Mouse (Mus musculus) forebrain, postnatal 0 days (tissue): ENCODE measurements around the gene Srd5a3. TPM values are rescaled to one million over a fixed set of nuclear protein-coding genes. Genes with fewer than 3 reads are reported as not detected.

Experiments
- ATAC-seq: fragments of 200-750 bp; cut with Nextera tagmentation; 2 replicates; pipeline ENCODE4 v1.8.0; 2017; ENCODE audit warnings: mild to moderate bottlenecking, moderate library complexity
- DNase-seq: peaks from one replicate; pipeline ENCODE4 v3.0.0-alpha.2; 2015
- H3K27ac ChIP-seq: fragments of 300-500 bp; sonication (generic); 2 replicates; pipeline ENCODE4 v1.5.1; 2014; ENCODE audit warnings: low read depth, mild to moderate bottlenecking, antibody characterized with exemption, low read length, moderate library complexity, mixed read lengths
- H3K27me3 ChIP-seq: fragments of 300-500 bp; sonication (generic); 2 replicates; pipeline ENCODE4 v1.6.1; 2014; ENCODE audit warnings: mild to moderate bottlenecking, low read length, mixed read lengths; ENCODE audit not compliant: insufficient read depth
- H3K36me3 ChIP-seq: fragments of 300-500 bp; sonication (generic); 2 replicates; pipeline ENCODE4 v1.6.1; 2014; ENCODE audit warnings: mild to moderate bottlenecking, moderate library complexity; ENCODE audit not compliant: insufficient read depth
- H3K4me1 ChIP-seq: fragments of 300-500 bp; sonication (generic); 2 replicates; pipeline ENCODE4 v1.6.1; 2014; ENCODE audit warnings: antibody characterized with exemption; ENCODE audit not compliant: insufficient read depth
- H3K4me2 ChIP-seq: fragments of 300-500 bp; sonication (generic); 2 replicates; pipeline ENCODE4 v1.6.1; 2014; ENCODE audit warnings: low read depth, mild to moderate bottlenecking, moderate library complexity
- H3K4me3 ChIP-seq: fragments of 300-500 bp; sonication (generic); 2 replicates; pipeline ENCODE4 v1.5.1; 2014; ENCODE audit warnings: low read depth, low read length, mixed read lengths
- H3K9ac ChIP-seq: fragments of 300-500 bp; sonication (generic); 2 replicates; pipeline ENCODE4 v1.6.1; 2014; ENCODE audit warnings: mild to moderate bottlenecking
- H3K9me3 ChIP-seq: fragments of 300-500 bp; sonication (generic); 2 replicates; pipeline ENCODE4 v1.6.1; 2016; ENCODE audit warnings: low read length
- CTCF ChIP-seq: sonication (generic); IDR thresholded peaks from 2 replicates; pipeline ENCODE4 v1.5.1; 2016; ENCODE audit warnings: antibody characterized with exemption, control low read depth, low read depth
- WGBS: fragments of 180-500 bp; shearing (Covaris S2); extraction: QIAGEN DNeasy Blood & Tissue Kit; methylation state at CpG from one replicate; pipeline ENCODE4 v1.1.7; 2014; 5-methylcytosine and 5-hydroxymethylcytosine counted together
- polyA plus RNA-seq: library from polyadenylated mRNA; unstranded; fragments of >200 nt; fragmentation: Nextera tagmentation; extraction: Ambion mirVana; gene quantifications from 2 replicates; pipeline ENCODE4 v1.2.1, GENCODE M21; 2015
- total RNA-seq: library from RNA; depleted of rRNA; stranded (reverse); fragments of >200 nt; gene quantifications from 2 replicates; pipeline ENCODE4 v1.2.3, GENCODE M21; 2014

Gene Srd5a3
- total and polyA plus RNA-seq, 2 experiments from 2014 or later, result 12.8 to 21.3 TPM

- TF ChIP-seq CTCF, result peak; percentile 86
- H3K9ac ChIP-seq, result no peak overlapping the region
- DNase-seq, result peak; percentile 84
- no peaks in the 10 kb centered on the region for H3K4me1 ChIP-seq
- no peak overlapping the region for H3K4me3 ChIP-seq
- no peak for ATAC-seq
- no peak overlapping the region for H3K4me2 ChIP-seq
- H3K27me3 ChIP-seq, result no peaks in the 10 kb centered on the region
- 35% methylated on average over 7 of the region's 7 CpGs for WGBS
- H3K27ac ChIP-seq, result no peak overlapping the region
- H3K9me3 ChIP-seq, result 0 out of 2 replicates have a peak, but pooled peaks cover 7% of the 10 kb centered on the region
- no peaks in the 10 kb centered on the region for H3K36me3 ChIP-seq
Observed at GRCm38 (mm10) chr5:76118441-76118840, 21.6 kb upstream of the Srd5a3 start.

GRCm38 (mm10) chr5:76120634-76121033 lies 19.4 kb upstream of the Srd5a3 start:
- Histone ChIP-seq H3K27ac (no peak overlapping the region), H3K27me3 (no peaks in the 10 kb centered on the region), H3K4me1 (no peaks in the 10 kb centered on the region), H3K9ac (no peak overlapping the region), H3K4me3 (no peak overlapping the region), H3K9me3 (0 out of 2 replicates have a peak, but pooled peaks cover 11% of the 10 kb centered on the region), H3K36me3 (no peaks in the 10 kb centered on the region), H3K4me2 (no peak overlapping the region)
- WGBS, result 87% methylated on average over 5 of the region's 5 CpGs
- ATAC-seq (no peak), DNase-seq (no peak)
- TF ChIP-seq CTCF, result no peak

- no peaks in the 10 kb centered on the region for H3K4me1 ChIP-seq
- no peaks in the 10 kb centered on the region for H3K36me3 ChIP-seq
- 0 out of 2 replicates have a peak, but pooled peaks cover 10% of the 10 kb centered on the region for H3K9me3 ChIP-seq
- H3K27ac ChIP-seq, result no peak overlapping the region
- TF ChIP-seq CTCF, result no peak
- DNase-seq (no peak), ATAC-seq (no peak)
- no peak overlapping the region for H3K4me3 ChIP-seq
- H3K9ac ChIP-seq, result no peak overlapping the region
- H3K27me3 ChIP-seq, result no peaks in the 10 kb centered on the region
- no peak overlapping the region for H3K4me2 ChIP-seq
- 65% methylated on average over 5 of the region's 5 CpGs for WGBS
Observed at GRCm38 (mm10) chr5:76127584-76128316, 12.3 kb upstream of the Srd5a3 start.

- Histone ChIP-seq H3K36me3 (no peaks in the 10 kb centered on the region), H3K27ac (no peak overlapping the region), H3K4me1 (no peaks in the 10 kb centered on the region), H3K9me3 (no peaks in the 10 kb centered on the region), H3K4me3 (no peak overlapping the region), H3K9ac (no peak overlapping the region), H3K27me3 (no peaks in the 10 kb centered on the region), H3K4me2 (no peak overlapping the region)
- peak; percentile 34 for DNase-seq
- no peak; the same call in 1 of the 2 replicates for TF ChIP-seq CTCF
- WGBS, result 41% methylated on average over 2 of the region's 2 CpGs
- ATAC-seq, result peak; percentile 42; the same call in 1 of the 2 replicates
Observed at GRCm38 (mm10) chr5:76130292-76130691, 9.8 kb upstream of the Srd5a3 start.

GRCm38 (mm10) chr5:76131990-76132389 lies 8.1 kb upstream of the Srd5a3 start:
- no peaks in the 10 kb centered on the region for H3K9me3 ChIP-seq
- no peaks in the 10 kb centered on the region for H3K36me3 ChIP-seq
- ATAC-seq (no peak), DNase-seq (no peak)
- no peaks in the 10 kb centered on the region for H3K4me1 ChIP-seq
- H3K4me2 ChIP-seq, result no peak overlapping the region
- no peaks in the 10 kb centered on the region for H3K27me3 ChIP-seq
- WGBS, result 91% methylated on average over 4 of the region's 4 CpGs
- no peak overlapping the region for H3K27ac ChIP-seq
- H3K9ac ChIP-seq, result no peak overlapping the region
- H3K4me3 ChIP-seq, result no peak overlapping the region
- TF ChIP-seq CTCF, result no peak

- ATAC-seq, result no peak
- H3K4me1 ChIP-seq, result peaks cover 4% of the 10 kb centered on the region; the same call in 1 of the 2 replicates
Observed at GRCm38 (mm10) chr5:76135644-76136043, 4.4 kb upstream of the Srd5a3 start.

GRCm38 (mm10) chr5:76136271-76136670 lies 3.8 kb upstream of the Srd5a3 start:
- ATAC-seq, result no peak

More at GRCm38 (mm10) chr5:76135644-76136043, 4.4 kb upstream of the Srd5a3 start:
- 69% methylated on average over 1 of the region's 1 CpGs for WGBS
- Histone ChIP-seq H3K4me3 (no peak overlapping the region), H3K27me3 (no peaks in the 10 kb centered on the region), H3K9ac (no peak overlapping the region), H3K27ac (no peak overlapping the region), H3K4me2 (no peak overlapping the region), H3K36me3 (no peaks in the 10 kb centered on the region), H3K9me3 (no peaks in the 10 kb centered on the region)
- no peak for DNase-seq
- no peak for TF ChIP-seq CTCF

More at GRCm38 (mm10) chr5:76136271-76136670, 3.8 kb upstream of the Srd5a3 start:
- H3K4me2 ChIP-seq, result no peak overlapping the region
- no peak overlapping the region for H3K9ac ChIP-seq
- no peaks in the 10 kb centered on the region for H3K36me3 ChIP-seq
- 74% methylated on average over 3 of the region's 3 CpGs for WGBS
- TF ChIP-seq CTCF, result no peak
- H3K9me3 ChIP-seq, result no peaks in the 10 kb centered on the region
- no peaks in the 10 kb centered on the region for H3K27me3 ChIP-seq
- no peak overlapping the region for H3K4me3 ChIP-seq
- no peak for DNase-seq
- H3K4me1 ChIP-seq, result peaks cover 7% of the 10 kb centered on the region; the same call in 1 of the 2 replicates
- H3K27ac ChIP-seq, result no peak overlapping the region
